Mouse (Mus musculus) bone marrow, adult 2 months (tissue): Measurements from ENCODE around the gene Gdpd5.

Experiments used
- CTCF ChIP-seq: fragments of 200-500 bp; IDR thresholded peaks from 2 replicates; pipeline ENCODE4 v1.5.1; 2011; ENCODE audit warnings: low read length, control low read depth; ENCODE audit not compliant: control insufficient read depth, insufficient read depth
- POLR2A ChIP-seq: fragments of 200-500 bp; IDR thresholded peaks from 2 replicates; pipeline ENCODE4 v1.6.1; 2011; ENCODE audit warnings: low read depth, mild to moderate bottlenecking, control low read depth, low read length, borderline replicate concordance; ENCODE audit not compliant: control insufficient read depth

DNA sequence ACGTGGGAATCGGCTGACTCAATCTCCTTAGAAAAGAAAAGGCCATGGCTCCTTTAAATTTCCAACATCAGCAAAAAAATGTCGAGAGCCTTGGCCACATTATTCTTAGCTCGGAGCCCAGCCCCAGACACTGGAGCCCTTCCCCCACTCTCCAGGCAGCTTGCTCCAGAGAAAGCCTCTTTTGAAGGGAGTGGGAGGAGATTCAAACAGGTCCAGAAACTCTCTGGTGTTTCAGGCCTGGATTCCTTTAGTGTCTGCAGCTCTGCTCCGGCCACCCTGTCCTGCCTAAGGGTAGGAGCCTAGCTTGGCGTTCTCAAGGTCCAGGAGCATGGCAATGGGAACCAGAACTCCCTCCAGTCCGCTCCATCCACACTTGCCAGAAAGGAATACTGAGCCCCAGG, 25.5 kb upstream of the Gdpd5 start:
- no peak for TF ChIP-seq CTCF
- no peak for TF ChIP-seq POLR2A
